Mouse (Mus musculus) liver, embryonic 14.5 days (tissue): ENCODE measurements around the gene Cep128.

Source experiments
- CTCF ChIP-seq: IDR thresholded peaks from 2 replicates; pipeline ENCODE4 v1.5.1; 2016; ENCODE audit warnings: antibody characterized with exemption, low read depth, control low read depth
- EP300 ChIP-seq: IDR thresholded peaks from 2 replicates; pipeline ENCODE4 v1.6.1; 2016; ENCODE audit warnings: antibody characterized with exemption, low read depth

DNA sequence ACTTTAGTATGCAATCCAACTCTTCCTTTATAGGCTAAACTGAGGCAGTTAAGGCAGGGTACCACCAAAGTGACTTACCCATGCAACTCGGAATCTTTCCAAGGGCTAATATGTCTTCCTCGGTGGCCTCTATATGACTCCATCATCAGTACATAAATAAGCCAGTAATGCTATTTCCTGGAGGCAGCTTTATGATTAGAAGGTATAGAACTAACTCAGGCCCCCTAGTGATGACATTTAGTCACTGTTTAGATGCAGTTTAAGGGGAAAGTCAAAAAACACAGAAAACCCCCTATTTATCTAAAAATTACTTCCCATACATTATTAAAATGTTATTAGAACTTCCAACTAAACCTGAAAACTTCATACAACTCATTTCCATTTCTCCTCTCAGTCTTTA is 114.6 kb downstream of the Cep128 start:
- TF ChIP-seq CTCF, result no peak
- TF ChIP-seq EP300, result no peak
